Mouse (Mus musculus): ENCODE data around the gene Hoxc9.

DNA sequence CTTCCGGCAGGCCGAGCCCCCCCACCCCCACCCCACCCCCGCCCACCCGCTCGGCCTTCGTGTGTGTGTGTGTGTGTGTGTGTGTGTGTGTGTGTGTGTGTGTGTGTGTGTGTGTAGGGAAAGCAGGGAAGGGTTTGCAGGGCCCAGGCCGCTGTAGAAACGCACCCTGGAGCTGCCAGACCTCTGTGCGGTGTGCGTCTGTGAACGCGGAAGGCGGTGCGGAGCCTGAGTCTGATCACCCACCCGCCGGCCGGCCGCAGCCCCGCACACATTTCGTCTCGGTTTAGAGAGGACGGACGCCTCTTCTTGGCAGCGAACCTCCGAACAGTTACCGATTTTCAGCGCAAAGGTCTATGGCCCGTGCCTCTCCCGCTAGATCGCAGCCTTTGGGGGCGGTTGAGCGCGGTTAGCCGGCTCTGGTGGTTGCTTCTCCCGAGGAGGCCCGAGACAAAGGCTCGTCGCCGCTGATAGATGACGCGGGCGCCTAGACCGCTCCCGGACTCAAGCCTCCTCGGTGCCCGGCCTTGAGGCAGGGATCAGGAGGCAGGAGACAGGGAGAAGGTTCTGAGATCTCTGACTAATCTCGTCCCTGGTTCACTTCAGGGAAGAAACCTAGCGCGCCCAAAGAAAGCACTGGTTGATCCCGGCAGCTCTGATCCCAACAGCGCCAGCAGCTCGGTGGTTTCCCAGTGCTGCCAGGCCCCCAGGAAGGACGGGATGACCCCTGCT lies 33.3 kb upstream of the Hoxc9 start:
- TF ChIP-seq CTCF (IDR thresholded peaks at IDR 0.05; ENCODE audit: borderline replicate concordance, extremely low read depth, insufficient read depth, insufficient read length), result no peak
- TF ChIP-seq POLR2A (IDR thresholded peaks at IDR 0.05; ENCODE audit: borderline replicate concordance, extremely low read depth, insufficient read depth, insufficient read length, poor library complexity, severe bottlenecking), result no peak

Measured in brain, embryonic 14.5 days (tissue).